Mouse (Mus musculus) stomach, embryonic 15.5 days (tissue): ENCODE measurements around the gene Rtf1. TPM values are rescaled to one million over a fixed set of nuclear protein-coding genes. Genes with fewer than 3 reads are reported as not detected.

Experiments used
- ATAC-seq: fragments of 200-750 bp; cut with Nextera tagmentation; 2 replicates; pipeline ENCODE4 v1.8.0; 2017; ENCODE audit warnings: low read depth, moderate number of reproducible peaks, moderate TSS enrichment; ENCODE audit not compliant: insufficient read depth, low FRiP score
- H3K27ac ChIP-seq: fragments of 300-500 bp; sonication (generic); 2 replicates; pipeline ENCODE4 v1.5.1; 2015; ENCODE audit warnings: mild to moderate bottlenecking, inconsistent platforms
- H3K27me3 ChIP-seq: fragments of 300-500 bp; sonication (generic); replicated peaks from 2 replicates; pipeline ENCODE4 v1.6.1; 2015; ENCODE audit warnings: inconsistent platforms
- H3K36me3 ChIP-seq: fragments of 300-500 bp; sonication (generic); 2 replicates; pipeline ENCODE4 v1.6.1; 2015; ENCODE audit warnings: inconsistent platforms
- H3K4me1 ChIP-seq: fragments of 300-500 bp; sonication (generic); 2 replicates; pipeline ENCODE4 v1.6.1; 2015; ENCODE audit warnings: inconsistent platforms
- H3K4me2 ChIP-seq: fragments of 300-500 bp; sonication (generic); 2 replicates; pipeline ENCODE4 v1.6.1; 2015; ENCODE audit warnings: mild to moderate bottlenecking, inconsistent platforms
- H3K4me3 ChIP-seq: fragments of 300-500 bp; sonication (generic); replicated peaks from 2 replicates; pipeline ENCODE4 v1.5.1; 2015; ENCODE audit warnings: inconsistent platforms
- H3K9ac ChIP-seq: fragments of 300-500 bp; sonication (generic); 2 replicates; pipeline ENCODE4 v1.6.1; 2015; ENCODE audit warnings: inconsistent platforms
- H3K9me3 ChIP-seq: fragments of 300-500 bp; sonication (generic); 2 replicates; pipeline ENCODE4 v1.6.1; 2016; ENCODE audit warnings: inconsistent platforms
- WGBS: fragments of 180-500 bp; shearing (Covaris S2); methylation state at CpG from one replicate; pipeline ENCODE4 v1.1.7; 2015; 5-methylcytosine and 5-hydroxymethylcytosine counted together
- polyA plus RNA-seq: library from polyadenylated mRNA; unstranded; fragments of >200 nt; fragmentation: Nextera tagmentation; extraction: Ambion mirVana; gene quantifications from 2 replicates; pipeline ENCODE4 v1.2.1, GENCODE M21; 2015

The Rtf1 gene
- polyA plus RNA-seq, 1 experiment from 2014 or later = 47.4 TPM

GRCm38 (mm10) chr2:119758101-119758843 lies 83.4 kb downstream of the Rtf1 start:
- H3K36me3 ChIP-seq = no peaks in the 10 kb centered on the region
- H3K27ac ChIP-seq = no peak overlapping the region
- H3K9ac ChIP-seq = peak overlapping the region; percentile 25; the same call in 1 of the 2 replicates
- WGBS = under 1% methylated on average over 65 of the region's 77 CpGs
- peak overlapping the region; percentile 100 for H3K4me2 ChIP-seq
- H3K4me3 ChIP-seq = peak overlapping the region; percentile 63
- no peaks in the 10 kb centered on the region for H3K9me3 ChIP-seq
- peaks cover 16% of the 10 kb centered on the region for H3K4me1 ChIP-seq
- peak; percentile 32; the same call in 1 of the 2 replicates for ATAC-seq
- H3K27me3 ChIP-seq = peaks cover 52% of the 10 kb centered on the region

GRCm38 (mm10) chr2:119758844-119759835 lies 84.3 kb downstream of the Rtf1 start:
- Histone ChIP-seq H3K4me2 (peak overlapping the region; percentile 100), H3K4me1 (peaks cover 16% of the 10 kb centered on the region), H3K9ac (peak overlapping the region; percentile 25; the same call in 1 of the 2 replicates), H3K36me3 (peaks cover 7% of the 10 kb centered on the region; the same call in 1 of the 2 replicates), H3K27ac (no peak overlapping the region), H3K9me3 (no peaks in the 10 kb centered on the region), H3K27me3 (peaks cover 50% of the 10 kb centered on the region), H3K4me3 (peak overlapping the region; percentile 63)
- 6% methylated on average over 44 of the region's 44 CpGs for WGBS
- no peak for ATAC-seq

GRCm38 (mm10) chr2:119760251-119760650 lies 85.4 kb downstream of the Rtf1 start, which contains the start of gene Ltk:
TSS of gene Ltk (minus strand) at chr2:119760431.
- Histone ChIP-seq H3K4me2 (no peak within 1 kb of the TSS), H3K9ac (no peak within 1 kb of the TSS), H3K36me3 (peaks cover 7% of the 10 kb centered on the region), H3K9me3 (no peaks in the 10 kb centered on the region), H3K27ac (no peak within 1 kb of the TSS), H3K4me1 (peaks cover 16% of the 10 kb centered on the region), H3K27me3 (peaks cover 49% of the 10 kb centered on the region), H3K4me3 (no peak within 1 kb of the TSS)
- 12% methylated on average over 9 of the region's 9 CpGs for WGBS
- peak; percentile 45 for ATAC-seq

- Histone ChIP-seq H3K27ac (no peak overlapping the region), H3K4me1 (peaks cover 16% of the 10 kb centered on the region), H3K36me3 (peaks cover 10% of the 10 kb centered on the region), H3K4me2 (no peak overlapping the region), H3K27me3 (peaks cover 41% of the 10 kb centered on the region), H3K9me3 (no peaks in the 10 kb centered on the region), H3K4me3 (no peak overlapping the region), H3K9ac (no peak overlapping the region)
- no peak for ATAC-seq
- 83% methylated on average over 1 of the region's 1 CpGs for WGBS
Observed at GRCm38 (mm10) chr2:119762276-119762675, 87.4 kb downstream of the Rtf1 start.

- ATAC-seq = no peak
- peaks cover 27% of the 10 kb centered on the region for H3K27me3 ChIP-seq
- WGBS = 86% methylated on average over 4 of the region's 4 CpGs
- H3K9ac ChIP-seq = no peak overlapping the region
- H3K9me3 ChIP-seq = no peaks in the 10 kb centered on the region
- no peak overlapping the region for H3K27ac ChIP-seq
- no peak overlapping the region for H3K4me2 ChIP-seq
- no peak overlapping the region for H3K4me3 ChIP-seq
- H3K36me3 ChIP-seq = peaks cover 16% of the 10 kb centered on the region
- peaks cover 2% of the 10 kb centered on the region; the same call in 1 of the 2 replicates for H3K4me1 ChIP-seq
Observed at GRCm38 (mm10) chr2:119763924-119764323, 89.1 kb downstream of the Rtf1 start.

GRCm38 (mm10) chr2:119767246-119767645 lies 92.4 kb downstream of the Rtf1 start:
- H3K4me1 ChIP-seq = no peaks in the 10 kb centered on the region
- no peak overlapping the region for H3K27ac ChIP-seq
- no peak for ATAC-seq
- no peak overlapping the region for H3K4me3 ChIP-seq
- H3K27me3 ChIP-seq = no peaks in the 10 kb centered on the region
- no peaks in the 10 kb centered on the region for H3K9me3 ChIP-seq
- peaks cover 43% of the 10 kb centered on the region for H3K36me3 ChIP-seq
- no peak overlapping the region for H3K9ac ChIP-seq
- 96% methylated on average over 6 of the region's 6 CpGs for WGBS
- H3K4me2 ChIP-seq = no peak overlapping the region

Other genes with a start within 250 kb of the Rtf1 start
- 4.0 and 4.2 TPM in 2 replicates for gene Ino80, start 197.4 kb upstream of the Rtf1 start, polyA plus RNA-seq
- 0.42 and 0.48 TPM in 2 replicates for gene Exd1, start 127.4 kb upstream of the Rtf1 start, polyA plus RNA-seq
- 68.1 and 73.6 TPM in 2 replicates for gene Chp1, start 127.4 kb upstream of the Rtf1 start, polyA plus RNA-seq
- gene Nusap1, start 56.8 kb upstream of the Rtf1 start, polyA plus RNA-seq = 68.5 and 69.7 TPM in 2 replicates
- 24.2 and 27.1 TPM in 2 replicates for gene Oip5, start 56.6 kb upstream of the Rtf1 start, polyA plus RNA-seq
- 43.0 and 46.3 TPM in 2 replicates for gene Ndufaf1, start 12.2 kb upstream of the Rtf1 start, polyA plus RNA-seq
- gene Itpka, start 67.3 kb downstream of the Rtf1 start, polyA plus RNA-seq = 9.8 and 10.2 TPM in 2 replicates
- 2.1 and 2.7 TPM in 2 replicates for gene Ltk, start 85.4 kb downstream of the Rtf1 start, polyA plus RNA-seq
- gene Rpap1, start 112.5 kb downstream of the Rtf1 start, polyA plus RNA-seq = 25.3 and 29.5 TPM in 2 replicates
- 23.0 and 23.6 TPM in 2 replicates for gene Tyro3, start 122.7 kb downstream of the Rtf1 start, polyA plus RNA-seq
- 23.3 and 24.5 TPM in 2 replicates for gene Mga, start 222.2 kb downstream of the Rtf1 start, polyA plus RNA-seq